Mouse (Mus musculus) heart, embryonic 11.5 days (tissue): ENCODE results near the gene Tubd1. TPM values are rescaled to one million over a fixed set of nuclear protein-coding genes. Genes with fewer than 3 reads are reported as not detected.
"Not testable (repeated sequence)": the region's sequence is repeated elsewhere in the genome, so short reads cannot be mapped to it uniquely, and the experiment has no call there.

ENCODE experiments used
- ATAC-seq: fragments of 200-750 bp; cut with Nextera tagmentation; replicated peaks from 2 replicates; pipeline ENCODE4 v1.8.0; 2017; ENCODE audit warnings: moderate library complexity; ENCODE audit not compliant: insufficient number of reproducible peaks, low FRiP score, low TSS enrichment
- H3K27ac ChIP-seq: fragments of 300-500 bp; sonication (generic); 2 replicates; pipeline ENCODE4 v1.5.1; 2014; ENCODE audit warnings: mild to moderate bottlenecking, low read depth, low read length
- H3K27me3 ChIP-seq: fragments of 300-500 bp; sonication (generic); 2 replicates; pipeline ENCODE4 v1.6.1; 2014; ENCODE audit warnings: mild to moderate bottlenecking, low read length, mixed read lengths; ENCODE audit not compliant: control insufficient read depth, insufficient read depth
- H3K36me3 ChIP-seq: fragments of 300-500 bp; sonication (generic); 2 replicates; pipeline ENCODE4 v1.6.1; 2014; ENCODE audit warnings: mild to moderate bottlenecking, low read length, moderate library complexity, mixed read lengths; ENCODE audit not compliant: control insufficient read depth, insufficient read depth
- H3K4me1 ChIP-seq: fragments of 300-500 bp; sonication (generic); 2 replicates; pipeline ENCODE4 v1.6.1; 2014; ENCODE audit warnings: low read length; ENCODE audit not compliant: control insufficient read depth, insufficient read depth
- H3K4me2 ChIP-seq: fragments of 300-500 bp; sonication (generic); 2 replicates; pipeline ENCODE4 v1.6.1; 2014; ENCODE audit warnings: mild to moderate bottlenecking, moderate library complexity
- H3K4me3 ChIP-seq: fragments of 300-500 bp; sonication (generic); 2 replicates; pipeline ENCODE4 v1.5.1; 2014; ENCODE audit warnings: low read depth, low read length
- H3K9ac ChIP-seq: fragments of 300-500 bp; sonication (generic); 2 replicates; pipeline ENCODE4 v1.6.1; 2014; ENCODE audit warnings: mild to moderate bottlenecking, low read depth, low read length, moderate library complexity
- H3K9me3 ChIP-seq: fragments of 300-500 bp; sonication (generic); replicated peaks from 2 replicates; pipeline ENCODE4 v1.6.1; 2016; ENCODE audit warnings: low read length; ENCODE audit not compliant: control insufficient read depth
- WGBS: fragments of 180-500 bp; shearing (Covaris S2); extraction: QIAGEN DNeasy Blood & Tissue Kit; methylation state at CpG from one replicate; pipeline ENCODE4 v1.1.7; 2014; ENCODE audit not compliant: insufficient replicate concordance; 5-methylcytosine and 5-hydroxymethylcytosine counted together
- polyA plus RNA-seq: library from polyadenylated mRNA; unstranded; fragments of >200 nt; fragmentation: Nextera tagmentation; extraction: Ambion mirVana; gene quantifications from 2 replicates; pipeline ENCODE4 v1.2.1, GENCODE M21; 2014

Gene Tubd1
- polyA plus RNA-seq, 1 experiment from 2014 or later = 12.2 TPM

DNA sequence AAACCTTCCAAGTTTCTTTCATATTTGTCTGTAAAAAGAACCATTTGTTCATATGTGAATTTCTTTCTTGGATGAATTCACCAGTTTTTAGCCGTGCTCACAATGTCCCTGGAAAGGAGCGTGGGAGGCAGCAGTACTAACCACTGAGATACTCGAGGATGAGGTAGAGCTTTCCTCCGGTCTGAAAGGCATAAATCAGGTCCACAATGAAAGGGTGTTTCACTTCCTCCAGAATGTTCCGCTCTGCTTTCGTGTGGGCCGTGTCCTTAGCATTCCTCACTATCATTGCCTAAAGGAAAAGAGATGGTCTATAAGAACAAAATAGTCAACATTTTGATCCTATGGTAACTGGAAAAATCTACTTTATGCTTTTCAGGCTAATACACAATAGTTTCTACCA, 25.0 kb upstream of the Tubd1 start:
- Histone ChIP-seq H3K4me2 (no peak overlapping the region), H3K4me1 (no peaks in the 10 kb centered on the region), H3K9ac (no peak overlapping the region), H3K9me3 (no peaks in the 10 kb centered on the region), H3K4me3 (no peak overlapping the region), H3K27ac (no peak overlapping the region), H3K36me3 (peaks cover 33% of the 10 kb centered on the region), H3K27me3 (no peaks in the 10 kb centered on the region)
- ATAC-seq = no peak
- 91% methylated on average over 7 of the region's 7 CpGs for WGBS

DNA sequence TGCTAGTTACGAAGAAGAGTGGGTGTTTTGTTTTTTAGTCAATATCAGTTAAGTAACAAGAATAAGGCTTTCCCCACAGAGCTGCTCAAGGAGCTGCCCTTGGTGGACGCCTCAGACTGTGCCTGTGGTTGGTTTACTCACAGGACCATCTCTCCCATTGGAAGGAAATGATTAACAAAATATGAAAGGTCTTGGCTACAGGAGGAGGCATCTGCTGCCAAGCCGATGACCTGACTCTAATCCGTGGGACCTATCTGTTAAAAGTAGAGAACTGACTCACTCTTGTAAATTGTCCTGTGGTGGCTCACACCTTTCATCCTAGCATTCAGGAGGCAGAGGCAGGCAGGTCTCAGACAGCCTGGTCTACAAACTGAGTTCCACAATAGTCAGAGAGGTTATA, 17.3 kb upstream of the Tubd1 start:
- no peak for ATAC-seq
- H3K4me1 ChIP-seq = no peaks in the 10 kb centered on the region
- peaks cover 32% of the 10 kb centered on the region for H3K36me3 ChIP-seq

DNA sequence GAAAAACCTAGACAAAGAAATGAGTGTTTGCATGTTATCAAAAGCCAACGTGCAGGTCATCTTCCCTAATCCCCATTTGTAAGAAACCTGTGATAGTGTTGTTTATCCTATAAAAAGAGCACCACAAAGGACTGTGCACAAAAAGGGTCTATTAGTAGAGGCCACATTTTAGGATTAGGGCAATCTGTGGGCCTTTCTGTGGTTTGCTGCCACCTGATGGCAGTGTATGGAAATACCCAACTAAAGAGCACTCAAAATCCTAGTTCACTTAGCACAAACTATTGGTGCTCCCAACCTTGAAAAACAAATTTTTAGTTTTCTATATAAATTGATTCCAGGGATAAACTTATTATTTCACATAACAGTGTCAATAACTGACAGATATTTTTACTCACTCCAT, 12.0 kb upstream of the Tubd1 start:
- H3K9ac ChIP-seq = no peak overlapping the region
- 61% methylated on average over 1 of the region's 1 CpGs for WGBS
- no peak for ATAC-seq

More for the DNA sequence above, 17.3 kb upstream of the Tubd1 start:
- H3K9ac ChIP-seq = no peak overlapping the region
- 87% methylated on average over 4 of the region's 4 CpGs for WGBS
- no peak overlapping the region for H3K4me3 ChIP-seq
- no peak overlapping the region for H3K27ac ChIP-seq
- no peaks in the 10 kb centered on the region for H3K27me3 ChIP-seq
- no peak overlapping the region for H3K4me2 ChIP-seq
- no peaks in the 10 kb centered on the region for H3K9me3 ChIP-seq

DNA sequence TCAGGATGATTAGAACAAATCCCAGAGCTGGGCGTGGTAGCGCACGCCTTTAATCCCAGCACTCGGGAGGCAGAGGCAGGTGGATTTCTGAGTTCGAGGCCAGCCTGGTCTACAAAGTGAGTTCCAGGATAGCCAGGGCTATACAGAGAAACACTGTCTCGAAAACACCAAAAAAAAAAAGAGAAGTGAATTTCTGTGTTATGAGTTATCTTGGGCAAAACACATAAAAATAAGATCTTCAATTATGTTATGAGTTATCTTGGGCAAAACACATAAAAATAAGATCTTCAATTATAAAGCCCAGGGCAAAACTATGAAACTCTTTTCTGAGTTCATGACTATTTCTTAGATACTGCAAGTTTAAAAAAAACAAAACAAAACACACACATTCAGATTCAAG, 11.5 kb upstream of the Tubd1 start:
- H3K9ac ChIP-seq, ATAC-seq, H3K9me3 ChIP-seq, H3K4me3 ChIP-seq, H3K4me2 ChIP-seq, H3K27me3 ChIP-seq, H3K4me1 ChIP-seq, H3K27ac ChIP-seq: not testable (repeated sequence)
- peaks cover 13% of the 10 kb centered on the region for H3K36me3 ChIP-seq
- WGBS = 89% methylated on average over 6 of the region's 6 CpGs

More for the DNA sequence above, 12.0 kb upstream of the Tubd1 start:
- no peaks in the 10 kb centered on the region for H3K27me3 ChIP-seq
- H3K36me3 ChIP-seq = peaks cover 16% of the 10 kb centered on the region
- H3K27ac ChIP-seq = no peak overlapping the region
- H3K4me3 ChIP-seq = no peak overlapping the region
- no peaks in the 10 kb centered on the region for H3K9me3 ChIP-seq
- no peak overlapping the region for H3K4me2 ChIP-seq
- H3K4me1 ChIP-seq = no peaks in the 10 kb centered on the region

DNA sequence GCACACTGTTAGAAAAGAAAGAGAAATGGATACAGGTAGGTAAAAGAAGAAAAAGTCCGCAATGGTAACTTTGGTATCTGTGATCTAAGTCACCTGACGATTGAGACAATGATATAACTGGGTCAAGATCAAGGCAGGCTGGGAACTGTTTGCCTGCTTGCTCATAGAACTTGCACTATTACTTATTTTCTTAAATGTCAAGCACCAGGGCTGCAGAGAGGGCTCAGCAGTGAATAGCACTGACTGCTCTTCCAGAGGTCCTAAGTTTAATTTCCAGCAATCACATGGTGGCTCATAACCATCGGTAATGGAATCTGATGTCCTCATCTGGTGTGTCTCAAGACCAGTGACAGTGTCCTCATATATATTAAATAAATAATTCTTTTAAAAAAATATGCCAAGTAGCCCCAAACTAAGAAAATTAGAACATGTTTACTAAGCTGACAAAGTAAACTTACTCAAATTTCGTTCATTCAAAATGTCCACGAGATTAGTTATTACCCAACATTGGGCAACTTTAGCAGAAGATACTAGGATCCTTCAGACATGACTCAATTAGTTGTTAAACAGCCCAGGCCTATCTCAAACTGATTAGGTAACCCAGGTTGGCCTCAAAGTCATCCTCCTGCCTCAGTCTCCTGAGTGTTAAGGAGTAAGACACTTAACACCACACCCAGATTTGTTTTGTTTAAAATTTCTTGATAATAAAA, 10.4 kb upstream of the Tubd1 start:
- Histone ChIP-seq H3K9me3 (no peaks in the 10 kb centered on the region), H3K4me3 (no peak overlapping the region), H3K27ac (no peak overlapping the region), H3K9ac (no peak overlapping the region), H3K36me3 (peaks cover 13% of the 10 kb centered on the region), H3K27me3 (no peaks in the 10 kb centered on the region), H3K4me2 (no peak overlapping the region), H3K4me1 (no peaks in the 10 kb centered on the region)
- no peak for ATAC-seq
- WGBS = 91% methylated on average over 5 of the region's 5 CpGs

DNA sequence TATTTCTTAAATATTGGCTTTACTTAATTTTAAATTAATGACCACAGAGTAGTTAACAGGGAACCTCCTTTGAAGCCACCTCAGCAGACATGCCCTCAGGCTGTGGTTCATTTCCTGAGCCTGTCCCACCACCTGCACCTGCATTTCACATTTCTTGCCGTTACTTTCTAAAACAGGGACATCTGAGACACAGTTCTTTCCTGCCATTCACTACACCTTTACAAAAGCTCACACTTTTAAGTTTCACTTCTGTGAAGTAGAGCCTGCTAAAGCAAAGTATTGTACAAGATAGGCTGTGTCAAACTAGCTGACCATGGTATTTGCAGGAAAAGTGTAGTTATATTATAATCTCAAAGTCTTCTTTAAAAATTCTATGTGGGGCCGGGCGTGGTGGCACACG, 6.0 kb upstream of the Tubd1 start:
- ATAC-seq = no peak
- H3K9me3 ChIP-seq = no peaks in the 10 kb centered on the region

DNA sequence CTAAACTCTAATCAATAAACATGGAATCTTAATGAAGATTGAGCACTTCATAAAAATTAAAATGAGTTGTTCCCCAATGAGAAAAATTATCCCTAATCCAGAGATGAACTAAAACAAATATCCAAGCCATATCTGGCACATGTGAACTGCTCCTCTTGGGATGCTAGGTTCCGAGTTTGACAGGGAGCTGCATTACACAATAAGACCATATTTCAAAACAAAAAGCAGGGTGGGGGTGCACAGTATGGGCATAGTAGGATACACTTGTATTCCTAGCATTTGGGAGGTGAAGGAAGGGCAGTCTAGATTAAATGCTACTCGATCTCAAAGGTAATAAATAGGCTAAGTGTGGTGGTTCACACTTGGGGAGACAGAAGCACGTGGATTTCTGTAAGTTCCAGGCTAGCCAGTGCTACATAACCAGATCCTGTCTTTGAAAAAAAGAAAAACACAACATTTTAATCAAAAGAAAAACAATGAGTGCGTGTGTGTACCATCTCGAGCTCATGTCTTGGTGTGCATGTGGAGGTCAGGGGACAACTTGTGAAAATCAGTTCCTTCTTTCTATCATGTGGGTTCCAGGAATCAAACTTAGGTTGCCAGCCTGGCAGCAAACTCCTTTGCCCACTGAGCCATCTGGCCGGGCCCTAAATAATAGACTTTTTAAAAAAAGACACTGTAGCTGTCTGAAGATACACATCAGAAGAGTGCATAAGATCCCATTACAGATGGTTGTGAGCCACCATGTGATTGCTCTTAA, 4.9 kb upstream of the Tubd1 start:
- WGBS = 70% methylated on average over 6 of the region's 6 CpGs
- H3K27ac ChIP-seq = no peak overlapping the region
- H3K9me3 ChIP-seq = no peaks in the 10 kb centered on the region
- no peak overlapping the region for H3K4me3 ChIP-seq
- no peaks in the 10 kb centered on the region for H3K27me3 ChIP-seq
- no peak overlapping the region for H3K4me2 ChIP-seq
- H3K36me3 ChIP-seq = no peaks in the 10 kb centered on the region
- peaks cover 7% of the 10 kb centered on the region for H3K4me1 ChIP-seq
- H3K9ac ChIP-seq = no peak overlapping the region
- ATAC-seq = no peak

More for the DNA sequence above, 6.0 kb upstream of the Tubd1 start:
- Histone ChIP-seq H3K4me2 (no peak overlapping the region), H3K9ac (no peak overlapping the region), H3K27me3 (no peaks in the 10 kb centered on the region), H3K4me3 (no peak overlapping the region), H3K36me3 (0 out of 2 replicates have a peak, but pooled peaks cover under 1% of the 10 kb centered on the region), H3K27ac (no peak overlapping the region), H3K4me1 (peaks cover 7% of the 10 kb centered on the region)
- 95% methylated on average over 4 of the region's 4 CpGs for WGBS

DNA sequence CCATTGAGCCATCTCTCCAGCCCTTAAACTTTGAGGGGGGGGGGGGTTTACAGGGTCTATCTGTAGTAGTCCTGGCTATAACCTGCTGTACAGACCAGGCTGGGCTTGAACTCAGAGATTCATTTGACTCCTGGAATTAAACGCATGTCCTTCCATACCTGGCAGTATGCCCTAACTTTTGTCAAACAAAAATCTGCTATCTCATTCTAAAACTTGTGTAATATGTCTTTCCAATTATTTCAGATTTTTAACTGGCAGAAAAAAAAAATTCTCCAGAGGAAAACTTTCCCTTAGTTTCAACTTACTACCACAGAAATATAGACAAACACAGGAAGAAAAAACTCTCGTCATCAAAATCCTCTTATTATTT, 4.3 kb upstream of the Tubd1 start:
- WGBS = 93% methylated on average over 2 of the region's 2 CpGs
- Histone ChIP-seq H3K27ac (no peak overlapping the region), H3K4me3 (no peak overlapping the region), H3K36me3 (no peaks in the 10 kb centered on the region), H3K9ac (no peak overlapping the region), H3K4me2 (no peak overlapping the region), H3K27me3 (no peaks in the 10 kb centered on the region), H3K4me1 (peaks cover 7% of the 10 kb centered on the region), H3K9me3 (no peaks in the 10 kb centered on the region)
- ATAC-seq = no peak
